Comparison of ENCODE assay signal across 11 mouse cellular contexts in the genomic region with DNA sequence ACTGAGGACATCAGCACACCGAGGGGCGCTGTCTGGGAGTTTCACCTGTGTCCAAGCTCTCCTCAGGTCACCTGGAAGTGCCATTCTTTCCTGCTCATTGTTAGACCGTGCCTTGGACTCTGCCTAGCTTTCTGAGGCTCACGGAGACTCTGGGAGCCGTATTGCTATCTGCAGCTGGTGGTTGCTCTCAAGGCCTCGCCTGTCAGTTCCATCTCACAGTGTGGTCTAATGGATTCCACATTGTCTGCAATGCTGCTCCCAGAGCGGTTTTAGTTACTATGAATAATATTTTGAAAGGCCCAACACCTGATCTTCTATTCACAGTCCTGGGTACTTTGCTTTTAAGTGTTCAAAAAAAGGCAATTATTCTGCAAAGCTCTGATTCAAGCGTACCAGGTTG.
DNase-seq lines count a peak whose midpoint lies in the region; ATAC-seq lines count a peak whose summit lies in the region.
"Had no signal": no experiment of that assay in that cellular context is flagged by ENCODE, and none has a peak within 500 bp of the region (broad histone marks: within the 10 kb centered on the region; RNA-seq: fewer than 3 reads in every experiment).

No protein-coding gene starts in this region.

- H3K9ac ChIP-seq in hindbrain, embryonic 13.5 days = no peak overlapping the region
- no peak overlapping the region for H3K9ac ChIP-seq in neural tube, embryonic 15.5 days (replicated peaks)
- no peak overlapping the region for H3K9ac ChIP-seq in embryonic facial prominence, embryonic 13.5 days
- H3K9ac ChIP-seq: heart, embryonic 13.5 days; hindbrain, embryonic 15.5 days; limb, embryonic 12.5 days had no signal

- H3K36me3 ChIP-seq in hindbrain, embryonic 10.5 days = no peaks in the 10 kb centered on the region
- no peaks in the 10 kb centered on the region for H3K36me3 ChIP-seq in hindbrain, embryonic 13.5 days
- no peaks in the 10 kb centered on the region for H3K36me3 ChIP-seq in neural tube, embryonic 15.5 days
- no peaks in the 10 kb centered on the region for H3K36me3 ChIP-seq in embryonic facial prominence, embryonic 13.5 days
- H3K36me3 ChIP-seq: heart, embryonic 13.5 days; hindbrain, embryonic 15.5 days; limb, embryonic 12.5 days had no signal

- no peak for ATAC-seq in hindbrain, embryonic 13.5 days (ENCODE audit: low FRiP score)
- ATAC-seq in neural tube, embryonic 15.5 days (ENCODE audit: low FRiP score) = no peak
- no peak for ATAC-seq in embryonic facial prominence, embryonic 13.5 days (ENCODE audit: insufficient number of reproducible peaks, insufficient read depth, low FRiP score, low TSS enrichment, low read depth)
- ATAC-seq: forebrain, embryonic 14.5 days had no signal

- H3K4me2 ChIP-seq in hindbrain, embryonic 13.5 days = no peak overlapping the region
- H3K4me2 ChIP-seq in neural tube, embryonic 15.5 days = no peak overlapping the region
- 0 out of 2 replicates have a peak overlapping the region, but pooled peaks have one; percentile 2 for H3K4me2 ChIP-seq in embryonic facial prominence, embryonic 13.5 days
- H3K4me2 ChIP-seq: heart, embryonic 13.5 days; hindbrain, embryonic 15.5 days; limb, embryonic 12.5 days had no signal

- no peak overlapping the region for H3K4me3 ChIP-seq in hindbrain, embryonic 10.5 days
- H3K4me3 ChIP-seq in hindbrain, embryonic 13.5 days = no peak overlapping the region
- no peak overlapping the region for H3K4me3 ChIP-seq in neural tube, embryonic 15.5 days (replicated peaks)
- H3K4me3 ChIP-seq in embryonic facial prominence, embryonic 13.5 days = no peak overlapping the region
- H3K4me3 ChIP-seq: heart, embryonic 13.5 days; hindbrain, embryonic 15.5 days; limb, embryonic 12.5 days had no signal

- peaks cover 5% of the 10 kb centered on the region; the same call in 1 of the 2 replicates for H3K4me1 ChIP-seq in hindbrain, embryonic 10.5 days (replicated peaks)
- no peaks in the 10 kb centered on the region for H3K4me1 ChIP-seq in hindbrain, embryonic 13.5 days (replicated peaks)
- no peaks in the 10 kb centered on the region for H3K4me1 ChIP-seq in neural tube, embryonic 15.5 days
- peaks cover 24% of the 10 kb centered on the region for H3K4me1 ChIP-seq in embryonic facial prominence, embryonic 13.5 days
- H3K4me1 ChIP-seq: heart, embryonic 13.5 days; hindbrain, embryonic 15.5 days had no signal

- peak; percentile 14 for DNase-seq in hindbrain, embryonic 10.5 days (ENCODE audit: low spot score)
- DNase-seq in neural tube, embryonic 10.5 days (ENCODE audit: extremely low spot score, low spot score) = peak; percentile 30
- DNase-seq in retina, postnatal 1 day = peak; percentile 14
- no peak for DNase-seq in right cerebral cortex, adult 18-20 months

- H3K9me3 ChIP-seq in hindbrain, embryonic 10.5 days = no peaks in the 10 kb centered on the region
- no peaks in the 10 kb centered on the region for H3K9me3 ChIP-seq in hindbrain, embryonic 13.5 days
- H3K9me3 ChIP-seq in neural tube, embryonic 15.5 days (replicated peaks) = no peaks in the 10 kb centered on the region
- no peaks in the 10 kb centered on the region for H3K9me3 ChIP-seq in embryonic facial prominence, embryonic 13.5 days
- H3K9me3 ChIP-seq: heart, embryonic 13.5 days; hindbrain, embryonic 15.5 days; limb, embryonic 12.5 days had no signal

- H3K27ac ChIP-seq in hindbrain, embryonic 10.5 days = no peak overlapping the region
- H3K27ac ChIP-seq in hindbrain, embryonic 13.5 days = no peak overlapping the region
- H3K27ac ChIP-seq in neural tube, embryonic 15.5 days (replicated peaks) = no peak overlapping the region
- peak overlapping the region; percentile 44; the same call in 1 of the 2 replicates for H3K27ac ChIP-seq in embryonic facial prominence, embryonic 13.5 days
- H3K27ac ChIP-seq: heart, embryonic 13.5 days; hindbrain, embryonic 15.5 days; limb, embryonic 12.5 days had no signal

- H3K27me3 ChIP-seq in hindbrain, embryonic 10.5 days (ENCODE audit: insufficient read depth, poor library complexity, severe bottlenecking) = no peaks in the 10 kb centered on the region
- no peaks in the 10 kb centered on the region for H3K27me3 ChIP-seq in hindbrain, embryonic 13.5 days
- no peaks in the 10 kb centered on the region for H3K27me3 ChIP-seq in neural tube, embryonic 15.5 days (replicated peaks)
- H3K27me3 ChIP-seq in embryonic facial prominence, embryonic 13.5 days = no peaks in the 10 kb centered on the region
- H3K27me3 ChIP-seq: heart, embryonic 13.5 days; hindbrain, embryonic 15.5 days; limb, embryonic 12.5 days had no signal

- WGBS in hindbrain, embryonic 10.5 days = 61% methylated on average over 8 of the region's 8 CpGs
- 66% methylated on average over 8 of the region's 8 CpGs for WGBS in hindbrain, embryonic 13.5 days
- WGBS in neural tube, embryonic 15.5 days = 79% methylated on average over 8 of the region's 8 CpGs
- WGBS in embryonic facial prominence, embryonic 13.5 days = 34% methylated on average over 8 of the region's 8 CpGs
